Mouse (Mus musculus) stomach, postnatal 0 days (tissue): ENCODE results near the gene Tub.

Experiments
- CTCF ChIP-seq: IDR thresholded peaks from 2 replicates; pipeline ENCODE4 v1.5.1; 2016; ENCODE audit warnings: antibody characterized with exemption, low read depth, mild to moderate bottlenecking, moderate library complexity
- EP300 ChIP-seq: optimal IDR thresholded peaks from 2 replicates; pipeline ENCODE3; 2016; ENCODE audit warnings: antibody characterized with exemption

- TF ChIP-seq EP300 = no peak
- peak; percentile 39 for TF ChIP-seq CTCF
Observed at GRCm38 (mm10) chr7:109032054-109032453, 81.9 kb downstream of the Tub start.
